Mouse (Mus musculus): Measurements from ENCODE around the gene S100a4. TPM values are rescaled to one million over a fixed set of nuclear protein-coding genes. Genes with fewer than 3 reads are reported as not detected.

Gene S100a4
- polyA plus RNA-seq, 1 experiment from 2014 or later, result 0.34 TPM

DNA sequence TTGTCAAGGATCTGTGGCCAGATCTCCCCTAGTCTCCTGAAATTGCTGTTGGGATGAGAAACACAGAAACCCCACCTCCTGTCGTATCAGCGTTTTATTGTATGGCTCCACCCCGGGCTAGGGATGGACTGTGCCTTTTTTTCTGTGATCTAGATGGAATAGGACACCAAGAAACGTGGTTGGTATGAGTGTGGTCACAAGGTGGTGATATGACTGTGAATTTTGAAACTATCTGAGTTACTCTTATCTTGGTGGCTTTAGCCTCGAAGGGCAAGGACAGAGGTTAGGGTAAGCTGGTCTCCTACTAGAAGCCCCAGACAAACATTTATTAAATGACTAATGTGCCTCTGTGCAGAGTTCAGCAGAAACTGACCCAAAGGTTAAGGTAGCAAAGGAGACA, 8.0 kb upstream of the S100a4 start:
- no peak for ATAC-seq (ENCODE audit: low FRiP score)
- no peak overlapping the region for H3K4me3 ChIP-seq (ENCODE audit: low read depth, low read length)
- DNase-seq (ENCODE audit: low spot score, missing footprints), result no peak
- H3K27me3 ChIP-seq (ENCODE audit: control insufficient read depth, insufficient read depth, low read length), result no peaks in the 10 kb centered on the region
- no peaks in the 10 kb centered on the region for H3K9me3 ChIP-seq (ENCODE audit: control insufficient read depth, low read length)
- no peak overlapping the region for H3K27ac ChIP-seq (ENCODE audit: low read depth, low read length)
- WGBS, result 86% methylated on average over 5 of the region's 5 CpGs
- no peak overlapping the region for H3K4me2 ChIP-seq
- H3K9ac ChIP-seq (ENCODE audit: low read length), result no peak overlapping the region
- H3K4me1 ChIP-seq (ENCODE audit: control insufficient read depth, insufficient read depth, low read length), result no peaks in the 10 kb centered on the region
- H3K36me3 ChIP-seq (ENCODE audit: control insufficient read depth, insufficient read depth, low read length), result no peaks in the 10 kb centered on the region

DNA sequence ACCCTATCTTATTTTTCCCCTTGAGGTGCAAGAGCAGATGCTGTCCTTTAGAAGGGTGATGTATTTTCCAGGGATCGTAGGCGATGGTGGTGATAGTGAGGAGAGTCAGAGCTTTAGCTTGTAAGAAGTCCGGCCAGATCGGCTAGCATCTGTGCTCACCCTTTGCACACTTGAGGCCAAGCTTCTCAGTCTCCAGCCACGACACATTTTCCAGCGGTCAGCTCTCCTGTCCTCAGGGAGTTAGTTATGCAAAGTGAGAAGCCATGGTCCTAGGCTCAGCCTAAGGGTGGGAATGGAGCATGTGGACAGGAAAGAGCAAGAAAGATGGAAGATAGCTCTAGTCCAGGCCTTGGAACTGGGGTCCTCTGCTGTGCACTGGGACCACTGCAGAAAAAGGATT, 6.8 kb upstream of the S100a4 start:
- H3K36me3 ChIP-seq (ENCODE audit: control insufficient read depth, insufficient read depth, low read length), result no peaks in the 10 kb centered on the region
- no peak overlapping the region for H3K4me2 ChIP-seq
- H3K4me3 ChIP-seq (ENCODE audit: low read depth, low read length), result no peak overlapping the region
- no peaks in the 10 kb centered on the region for H3K27me3 ChIP-seq (ENCODE audit: control insufficient read depth, insufficient read depth, low read length)
- DNase-seq (ENCODE audit: low spot score, missing footprints) (no peak), ATAC-seq (ENCODE audit: low FRiP score) (no peak)
- no peaks in the 10 kb centered on the region for H3K9me3 ChIP-seq (ENCODE audit: control insufficient read depth, low read length)
- no peak overlapping the region for H3K9ac ChIP-seq (ENCODE audit: low read length)
- WGBS, result 90% methylated on average over 6 of the region's 6 CpGs
- no peaks in the 10 kb centered on the region for H3K4me1 ChIP-seq (ENCODE audit: control insufficient read depth, insufficient read depth, low read length)
- no peak overlapping the region for H3K27ac ChIP-seq (ENCODE audit: low read depth, low read length)

DNA sequence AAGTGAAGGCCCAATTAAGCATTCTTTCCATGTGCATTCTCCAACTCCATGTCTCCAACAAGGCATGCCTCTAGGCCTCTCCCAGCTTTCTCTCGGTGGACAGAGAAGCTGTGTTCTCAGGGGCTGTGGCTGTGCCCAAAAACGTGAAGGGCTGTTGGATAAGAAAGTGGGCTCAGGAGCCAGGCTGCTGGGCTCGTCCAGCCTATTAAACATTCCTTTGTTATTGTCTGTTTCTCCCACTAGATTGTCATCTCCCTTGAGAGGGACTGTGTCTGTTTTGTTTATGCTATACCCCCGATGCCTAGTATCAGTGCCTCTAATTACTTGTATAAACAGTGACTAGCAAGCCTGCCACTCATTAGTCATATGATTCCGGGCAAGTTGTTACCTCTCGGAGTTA, 5.8 kb upstream of the S100a4 start:
- DNase-seq (ENCODE audit: low spot score, missing footprints) (no peak), ATAC-seq (ENCODE audit: low FRiP score) (no peak)
- H3K9ac ChIP-seq (ENCODE audit: low read length), result no peak overlapping the region
- H3K4me2 ChIP-seq, result no peak overlapping the region
- H3K36me3 ChIP-seq (ENCODE audit: control insufficient read depth, insufficient read depth, low read length), result no peaks in the 10 kb centered on the region
- H3K4me1 ChIP-seq (ENCODE audit: control insufficient read depth, insufficient read depth, low read length), result no peaks in the 10 kb centered on the region
- H3K27ac ChIP-seq (ENCODE audit: low read depth, low read length), result no peak overlapping the region
- no peaks in the 10 kb centered on the region for H3K27me3 ChIP-seq (ENCODE audit: control insufficient read depth, insufficient read depth, low read length)
- no peaks in the 10 kb centered on the region for H3K9me3 ChIP-seq (ENCODE audit: control insufficient read depth, low read length)
- 64% methylated on average over 6 of the region's 6 CpGs for WGBS
- no peak overlapping the region for H3K4me3 ChIP-seq (ENCODE audit: low read depth, low read length)

DNA sequence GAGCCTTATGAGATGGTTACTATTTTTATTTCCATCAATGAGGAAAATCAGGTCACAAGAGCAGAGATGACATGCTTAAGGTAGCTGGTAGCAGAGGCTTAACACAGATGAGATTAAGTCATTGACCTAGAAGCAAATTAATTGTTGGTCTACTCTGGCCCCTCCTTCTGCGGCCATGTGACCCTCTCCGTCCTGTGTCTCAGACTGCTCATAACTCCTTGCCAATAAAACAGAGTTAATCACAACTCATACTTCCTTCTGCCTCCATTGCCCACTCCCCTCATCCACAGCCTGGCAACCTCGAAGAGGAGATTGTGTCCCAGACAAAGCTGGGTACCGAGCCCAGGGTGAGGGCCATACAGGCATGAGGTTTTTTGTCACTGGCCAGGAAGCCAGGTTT, 5.4 kb upstream of the S100a4 start:
- no peak overlapping the region for H3K4me2 ChIP-seq
- no peaks in the 10 kb centered on the region for H3K27me3 ChIP-seq (ENCODE audit: control insufficient read depth, insufficient read depth, low read length)
- H3K4me3 ChIP-seq (ENCODE audit: low read depth, low read length), result no peak overlapping the region
- DNase-seq (ENCODE audit: low spot score, missing footprints) (peak; percentile 82), ATAC-seq (ENCODE audit: low FRiP score) (no peak)
- WGBS, result 84% methylated on average over 4 of the region's 4 CpGs
- H3K36me3 ChIP-seq (ENCODE audit: control insufficient read depth, insufficient read depth, low read length), result no peaks in the 10 kb centered on the region
- H3K27ac ChIP-seq (ENCODE audit: low read depth, low read length), result no peak overlapping the region
- H3K9ac ChIP-seq (ENCODE audit: low read length), result no peak overlapping the region
- H3K9me3 ChIP-seq (ENCODE audit: control insufficient read depth, low read length), result no peaks in the 10 kb centered on the region
- H3K4me1 ChIP-seq (ENCODE audit: control insufficient read depth, insufficient read depth, low read length), result no peaks in the 10 kb centered on the region

GRCm38 (mm10) chr3:90599401-90599800, 4.2 kb upstream of the S100a4 start:
- no peaks in the 10 kb centered on the region for H3K27me3 ChIP-seq (ENCODE audit: control insufficient read depth, insufficient read depth, low read length)
- H3K27ac ChIP-seq (ENCODE audit: low read depth, low read length), result no peak overlapping the region
- peak; percentile 35 for DNase-seq (ENCODE audit: low spot score, missing footprints)
- WGBS, result 80% methylated on average over 3 of the region's 3 CpGs
- no peak for ATAC-seq (ENCODE audit: low FRiP score)
- H3K9ac ChIP-seq (ENCODE audit: low read length), result no peak overlapping the region
- H3K9me3 ChIP-seq (ENCODE audit: control insufficient read depth, low read length), result no peaks in the 10 kb centered on the region
- H3K4me2 ChIP-seq, result no peak overlapping the region
- no peaks in the 10 kb centered on the region for H3K4me1 ChIP-seq (ENCODE audit: control insufficient read depth, insufficient read depth, low read length)
- H3K36me3 ChIP-seq (ENCODE audit: control insufficient read depth, insufficient read depth, low read length), result no peaks in the 10 kb centered on the region
- no peak overlapping the region for H3K4me3 ChIP-seq (ENCODE audit: low read depth, low read length)

GRCm38 (mm10) chr3:90600036-90600435, 3.5 kb upstream of the S100a4 start:
- Histone ChIP-seq H3K4me1 (ENCODE audit: control insufficient read depth, insufficient read depth, low read length) (no peaks in the 10 kb centered on the region), H3K9me3 (ENCODE audit: control insufficient read depth, low read length) (no peaks in the 10 kb centered on the region), H3K4me2 (no peak overlapping the region), H3K4me3 (ENCODE audit: low read depth, low read length) (no peak overlapping the region), H3K9ac (ENCODE audit: low read length) (no peak overlapping the region), H3K27ac (ENCODE audit: low read depth, low read length) (no peak overlapping the region), H3K36me3 (ENCODE audit: control insufficient read depth, insufficient read depth, low read length) (no peaks in the 10 kb centered on the region), H3K27me3 (ENCODE audit: control insufficient read depth, insufficient read depth, low read length) (no peaks in the 10 kb centered on the region)
- no peak for DNase-seq (ENCODE audit: low spot score, missing footprints)
- no peak for ATAC-seq (ENCODE audit: low FRiP score)
- WGBS, result 84% methylated on average over 6 of the region's 6 CpGs

GRCm38 (mm10) chr3:90600458-90601195, 2.9 kb upstream of the S100a4 start:
- Histone ChIP-seq H3K9me3 (ENCODE audit: control insufficient read depth, low read length) (no peaks in the 10 kb centered on the region), H3K9ac (ENCODE audit: low read length) (no peak overlapping the region), H3K36me3 (ENCODE audit: control insufficient read depth, insufficient read depth, low read length) (no peaks in the 10 kb centered on the region), H3K27ac (ENCODE audit: low read depth, low read length) (no peak overlapping the region), H3K27me3 (ENCODE audit: control insufficient read depth, insufficient read depth, low read length) (no peaks in the 10 kb centered on the region), H3K4me3 (ENCODE audit: low read depth, low read length) (no peak overlapping the region), H3K4me1 (ENCODE audit: control insufficient read depth, insufficient read depth, low read length) (no peaks in the 10 kb centered on the region), H3K4me2 (no peak overlapping the region)
- WGBS, result 82% methylated on average over 8 of the region's 8 CpGs
- ATAC-seq (ENCODE audit: low FRiP score), result no peak
- DNase-seq (ENCODE audit: low spot score, missing footprints), result peak; percentile 60

DNA sequence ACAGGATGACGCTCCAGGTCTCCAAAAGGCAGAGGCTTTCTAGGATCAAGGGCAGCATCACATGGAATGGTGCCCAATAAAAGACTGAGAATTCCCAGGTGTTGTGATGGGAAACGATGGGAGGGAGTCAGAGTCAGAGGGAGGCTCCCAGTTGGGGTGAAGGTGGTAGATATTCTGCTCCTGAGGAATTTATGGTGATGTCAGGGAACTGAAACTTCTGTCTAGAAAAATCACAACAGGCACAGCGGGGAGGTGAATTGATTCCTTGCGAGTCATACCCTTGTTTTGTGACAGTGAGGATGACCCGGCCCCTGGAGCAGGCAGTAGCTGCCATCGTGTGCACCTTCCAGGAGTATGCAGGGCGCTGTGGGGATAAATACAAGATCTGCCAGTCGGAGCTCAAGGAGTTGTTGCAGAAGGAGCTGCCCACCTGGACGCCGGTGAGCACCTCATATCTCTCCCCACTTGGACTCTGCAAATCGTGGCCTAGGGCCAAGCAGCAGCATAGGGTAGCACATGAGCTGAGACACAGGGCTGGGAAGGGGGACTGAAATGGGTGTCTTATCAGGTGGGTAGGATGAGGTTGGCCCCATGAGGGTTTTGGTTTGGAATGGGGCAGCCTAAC, 2.0 kb upstream of the S100a4 start, which contains the start of gene Gm42674:
Gene Gm42674, plus strand, starts transcription at position 419 of the 625 bp plus-strand sequence.
- no peaks in the 10 kb centered on the region for H3K27me3 ChIP-seq (ENCODE audit: control insufficient read depth, insufficient read depth, low read length)
- H3K4me1 ChIP-seq (ENCODE audit: control insufficient read depth, insufficient read depth, low read length), result no peaks in the 10 kb centered on the region
- no peaks in the 10 kb centered on the region for H3K36me3 ChIP-seq (ENCODE audit: control insufficient read depth, insufficient read depth, low read length)
- H3K4me2 ChIP-seq, result no peak within 1 kb of the TSS
- peak; percentile 14 for DNase-seq (ENCODE audit: low spot score, missing footprints)
- WGBS, result 86% methylated on average over 11 of the region's 11 CpGs
- ATAC-seq (ENCODE audit: low FRiP score), result no peak
- no peaks in the 10 kb centered on the region for H3K9me3 ChIP-seq (ENCODE audit: control insufficient read depth, low read length)
- no peak within 1 kb of the TSS for H3K4me3 ChIP-seq (ENCODE audit: low read depth, low read length)
- H3K27ac ChIP-seq (ENCODE audit: low read depth, low read length), result no peak within 1 kb of the TSS
- no peak within 1 kb of the TSS for H3K9ac ChIP-seq (ENCODE audit: low read length)

GRCm38 (mm10) chr3:90604416-90604815, 845 bp downstream of the S100a4 start:
- no peak for ATAC-seq (ENCODE audit: low FRiP score)
- 90% methylated on average over 4 of the region's 4 CpGs for WGBS

More at GRCm38 (mm10) chr3:90604416-90604815, 845 bp downstream of the S100a4 start:
- Histone ChIP-seq H3K4me1 (ENCODE audit: control insufficient read depth, insufficient read depth, low read length) (no peaks in the 10 kb centered on the region), H3K27me3 (ENCODE audit: control insufficient read depth, insufficient read depth, low read length) (no peaks in the 10 kb centered on the region), H3K9me3 (ENCODE audit: control insufficient read depth, low read length) (no peaks in the 10 kb centered on the region), H3K9ac (ENCODE audit: low read length) (no peak overlapping the region), H3K4me2 (no peak overlapping the region), H3K4me3 (ENCODE audit: low read depth, low read length) (no peak overlapping the region), H3K27ac (ENCODE audit: low read depth, low read length) (no peak overlapping the region), H3K36me3 (ENCODE audit: control insufficient read depth, insufficient read depth, low read length) (no peaks in the 10 kb centered on the region)
- DNase-seq (ENCODE audit: low spot score, missing footprints), result peak; percentile 73
